Mouse (Mus musculus): ENCODE results near the gene Olfr1494. TPM values are rescaled to one million over a fixed set of nuclear protein-coding genes. Genes with fewer than 3 reads are reported as not detected.

The Olfr1494 gene
- not detected in 2 replicates for polyA plus RNA-seq (2014; fragmentation: Nextera tagmentation; extraction: Ambion mirVana)

GRCm38 (mm10) chr19:13739428-13739827 is at the start of gene Olfr1494:
Gene Olfr1494 (plus strand): TSS chr19:13739728.
- Histone ChIP-seq H3K4me2 (no peak within 1 kb of the TSS), H3K4me3 (ENCODE audit: low read depth, low read length) (no peak within 1 kb of the TSS), H3K4me1 (ENCODE audit: insufficient read depth) (no peaks in the 10 kb centered on the region), H3K27me3 (ENCODE audit: insufficient read depth, low read length) (no peaks in the 10 kb centered on the region), H3K27ac (ENCODE audit: low read depth) (no peak within 1 kb of the TSS), H3K36me3 (ENCODE audit: insufficient read depth) (no peaks in the 10 kb centered on the region), H3K9ac (no peak within 1 kb of the TSS), H3K9me3 (ENCODE audit: low read depth, low read length) (no peaks in the 10 kb centered on the region)
- ATAC-seq (ENCODE audit: insufficient read depth) (no peak), DNase-seq (no peak)
- WGBS = 81% methylated on average over 4 of the region's 4 CpGs
- TF ChIP-seq CTCF (IDR thresholded peaks at IDR 0.05; ENCODE audit: low read depth) = no peak

DNA sequence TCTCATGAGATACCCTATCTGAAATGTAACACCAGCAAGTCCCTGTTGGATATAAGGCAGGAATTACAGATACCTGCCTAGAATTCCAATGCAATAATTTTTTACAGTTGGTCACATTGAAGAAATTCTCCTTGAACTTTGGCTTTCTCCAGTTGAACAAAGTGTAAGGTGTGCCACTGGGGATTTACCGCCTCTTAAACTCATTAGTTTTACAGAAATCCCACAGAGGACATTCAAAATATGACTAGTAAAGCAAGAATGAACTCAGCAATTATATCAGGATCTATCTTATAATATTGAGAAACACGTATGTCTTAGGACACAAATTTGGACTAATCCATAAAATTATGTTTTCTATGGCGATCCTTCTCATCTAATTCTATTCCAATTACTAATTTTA is 42.6 kb upstream of the Olfr1494 start, which contains the start of gene Olfr1491:
Gene Olfr1491 (plus strand): TSS at position 301 of the 400 bp plus-strand sequence.
- Histone ChIP-seq H3K4me2 (no peak within 1 kb of the TSS), H3K4me3 (ENCODE audit: low read depth, low read length) (no peak within 1 kb of the TSS), H3K4me1 (ENCODE audit: insufficient read depth) (no peaks in the 10 kb centered on the region), H3K9ac (no peak within 1 kb of the TSS), H3K27ac (ENCODE audit: low read depth) (no peak within 1 kb of the TSS), H3K9me3 (ENCODE audit: low read depth, low read length) (no peaks in the 10 kb centered on the region), H3K27me3 (ENCODE audit: insufficient read depth, low read length) (no peaks in the 10 kb centered on the region), H3K36me3 (ENCODE audit: insufficient read depth) (no peaks in the 10 kb centered on the region)
- no peak for TF ChIP-seq CTCF (IDR thresholded peaks at IDR 0.05; ENCODE audit: low read depth)
- ATAC-seq (ENCODE audit: insufficient read depth) (no peak), DNase-seq (no peak)
- WGBS = 62% methylated on average over 3 of the region's 3 CpGs

DNA sequence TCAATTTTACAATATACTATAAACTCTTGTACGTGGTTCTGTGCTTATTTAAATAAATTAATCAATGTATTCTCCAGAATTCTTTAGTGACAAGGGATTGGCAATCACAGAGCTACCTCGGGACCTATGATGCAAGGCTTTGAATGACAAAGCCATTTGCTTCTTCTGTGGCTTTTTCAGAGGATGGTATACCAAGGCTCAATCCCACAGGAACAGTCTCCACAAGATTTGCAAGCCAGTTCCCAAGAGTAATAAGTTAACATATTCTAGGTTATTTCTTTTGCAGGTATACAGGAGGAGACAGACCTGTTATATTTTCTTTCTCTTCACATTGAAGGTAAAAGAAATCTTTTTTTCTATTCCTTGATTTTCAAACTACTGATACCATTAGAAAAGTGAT is 16.6 kb upstream of the Olfr1494 start, which contains the start of gene Olfr1493-ps1:
Gene Olfr1493-ps1 (plus strand): TSS at position 301 of the 400 bp plus-strand sequence.
- ATAC-seq (ENCODE audit: insufficient read depth) (no peak), DNase-seq (no peak)
- 44% methylated on average over 2 of the region's 2 CpGs for WGBS
- Histone ChIP-seq H3K27ac (ENCODE audit: low read depth) (no peak within 1 kb of the TSS), H3K9ac (no peak within 1 kb of the TSS), H3K4me3 (ENCODE audit: low read depth, low read length) (no peak within 1 kb of the TSS), H3K4me2 (no peak within 1 kb of the TSS), H3K4me1 (ENCODE audit: insufficient read depth) (no peaks in the 10 kb centered on the region), H3K36me3 (ENCODE audit: insufficient read depth) (no peaks in the 10 kb centered on the region), H3K9me3 (ENCODE audit: low read depth, low read length) (no peaks in the 10 kb centered on the region), H3K27me3 (ENCODE audit: insufficient read depth, low read length) (no peaks in the 10 kb centered on the region)
- no peak for TF ChIP-seq CTCF (IDR thresholded peaks at IDR 0.05; ENCODE audit: low read depth)

DNA sequence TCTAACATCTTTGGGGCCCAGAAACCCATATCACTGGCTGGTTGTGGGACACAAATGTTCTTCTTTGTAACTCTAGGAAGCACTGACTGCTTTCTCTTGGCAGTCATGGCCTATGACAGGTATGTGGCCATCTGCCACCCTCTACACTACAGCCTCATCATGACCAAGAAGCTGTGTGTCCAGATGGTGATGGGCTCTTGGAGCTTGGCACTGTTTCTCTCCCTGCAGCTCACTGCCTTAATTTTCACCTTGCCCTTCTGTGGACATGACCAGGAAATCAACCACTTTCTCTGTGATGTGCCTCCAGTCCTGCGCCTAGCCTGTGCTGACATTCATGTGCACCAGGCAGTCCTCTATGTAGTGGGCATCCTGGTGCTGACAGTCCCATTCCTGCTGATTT is 9.8 kb downstream of the Olfr1494 start:
- Histone ChIP-seq H3K9me3 (ENCODE audit: low read depth, low read length) (no peaks in the 10 kb centered on the region), H3K4me1 (ENCODE audit: insufficient read depth) (no peaks in the 10 kb centered on the region), H3K9ac (no peak overlapping the region), H3K4me3 (ENCODE audit: low read depth, low read length) (no peak overlapping the region), H3K36me3 (ENCODE audit: insufficient read depth) (no peaks in the 10 kb centered on the region), H3K4me2 (no peak overlapping the region), H3K27me3 (ENCODE audit: insufficient read depth, low read length) (no peaks in the 10 kb centered on the region), H3K27ac (ENCODE audit: low read depth) (no peak overlapping the region)
- 88% methylated on average over 1 of the region's 1 CpGs for WGBS
- ATAC-seq (ENCODE audit: insufficient read depth) (no peak), DNase-seq (no peak)
- no peak for TF ChIP-seq CTCF (IDR thresholded peaks at IDR 0.05; ENCODE audit: low read depth)

GRCm38 (mm10) chr19:13764306-13764705 is 24.8 kb downstream of the Olfr1494 start, which contains the start of gene Olfr1495:
Gene Olfr1495 (plus strand): TSS chr19:13764606.
- H3K27ac ChIP-seq (ENCODE audit: low read depth) = no peak within 1 kb of the TSS
- H3K9me3 ChIP-seq (ENCODE audit: low read depth, low read length) = no peaks in the 10 kb centered on the region
- no peak for DNase-seq
- TF ChIP-seq CTCF (IDR thresholded peaks at IDR 0.05; ENCODE audit: low read depth) = no peak
- no peak within 1 kb of the TSS for H3K9ac ChIP-seq
- ATAC-seq (ENCODE audit: insufficient read depth) = no peak
- H3K36me3 ChIP-seq (ENCODE audit: insufficient read depth) = no peaks in the 10 kb centered on the region
- H3K4me3 ChIP-seq (ENCODE audit: low read depth, low read length) = no peak within 1 kb of the TSS
- no peaks in the 10 kb centered on the region for H3K27me3 ChIP-seq (ENCODE audit: insufficient read depth, low read length)
- no peak within 1 kb of the TSS for H3K4me2 ChIP-seq
- no peaks in the 10 kb centered on the region for H3K4me1 ChIP-seq (ENCODE audit: insufficient read depth)
- 87% methylated on average over 3 of the region's 3 CpGs for WGBS

DNA sequence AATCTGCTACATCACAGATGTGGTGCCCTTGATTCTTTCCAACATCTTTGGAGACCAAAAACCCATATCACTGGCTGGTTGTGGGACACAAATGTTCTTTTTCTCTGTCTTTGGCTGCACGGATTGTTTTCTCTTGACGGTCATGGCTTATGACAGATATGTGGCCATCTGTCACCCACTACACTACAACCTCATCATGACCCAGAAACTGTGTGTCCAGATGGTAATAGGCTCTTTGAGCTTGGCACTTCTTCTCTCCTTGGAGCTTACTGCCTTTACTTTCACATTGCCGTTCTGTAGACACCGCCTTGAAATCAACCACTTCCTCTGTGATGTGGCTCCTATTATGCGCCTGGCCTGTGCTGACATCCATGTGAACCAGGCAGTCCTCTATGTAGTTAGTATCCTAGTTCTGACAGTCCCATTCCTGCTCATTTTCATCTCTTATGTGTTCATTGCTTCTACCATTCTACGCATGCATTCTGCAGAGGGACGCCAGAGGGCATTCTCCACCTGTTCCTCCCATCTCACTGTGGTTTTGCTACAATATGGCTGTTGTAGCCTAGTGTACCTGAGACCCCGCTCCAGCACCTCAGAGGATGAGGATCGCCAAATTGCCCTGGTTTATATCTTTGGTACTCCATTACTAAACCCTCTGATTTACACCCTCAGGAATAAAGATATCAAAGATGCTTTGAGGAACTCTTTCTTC is 29.2 kb downstream of the Olfr1494 start:
- Histone ChIP-seq H3K27ac (ENCODE audit: low read depth) (no peak overlapping the region), H3K9ac (no peak overlapping the region), H3K36me3 (ENCODE audit: insufficient read depth) (no peaks in the 10 kb centered on the region), H3K27me3 (ENCODE audit: insufficient read depth, low read length) (no peaks in the 10 kb centered on the region), H3K4me2 (no peak overlapping the region), H3K9me3 (ENCODE audit: low read depth, low read length) (no peaks in the 10 kb centered on the region; the same call in 1 of the 2 replicates), H3K4me3 (ENCODE audit: low read depth, low read length) (no peak overlapping the region), H3K4me1 (ENCODE audit: insufficient read depth) (no peaks in the 10 kb centered on the region)
- no peak for DNase-seq
- WGBS = 87% methylated on average over 9 of the region's 9 CpGs
- no peak for ATAC-seq (ENCODE audit: insufficient read depth)
- no peak for TF ChIP-seq CTCF (IDR thresholded peaks at IDR 0.05; ENCODE audit: low read depth)

- Histone ChIP-seq H3K9ac (no peak within 1 kb of the TSS), H3K27ac (ENCODE audit: low read depth) (no peak within 1 kb of the TSS), H3K27me3 (ENCODE audit: insufficient read depth, low read length) (no peaks in the 10 kb centered on the region), H3K36me3 (ENCODE audit: insufficient read depth) (no peaks in the 10 kb centered on the region), H3K4me1 (ENCODE audit: insufficient read depth) (no peaks in the 10 kb centered on the region), H3K4me3 (ENCODE audit: low read depth, low read length) (no peak within 1 kb of the TSS), H3K4me2 (no peak within 1 kb of the TSS), H3K9me3 (ENCODE audit: low read depth, low read length) (no peaks in the 10 kb centered on the region)
- 87% methylated on average over 1 of the region's 1 CpGs for WGBS
- DNase-seq = no peak
- TF ChIP-seq CTCF (IDR thresholded peaks at IDR 0.05; ENCODE audit: low read depth) = no peak
- no peak for ATAC-seq (ENCODE audit: insufficient read depth)
Measured at GRCm38 (mm10) chr19:13777578-13777977, 38.0 kb downstream of the Olfr1494 start, which contains the start of gene Olfr1496. Gene Olfr1496 (plus strand): TSS chr19:13777878.
